Mouse (Mus musculus) heart, adult 2 months (tissue): Measurements from ENCODE around the gene Rpl23.

ENCODE experiments used
- CTCF ChIP-seq: fragments of 200-600 bp; IDR thresholded peaks from 2 replicates; pipeline ENCODE4 v1.8.1; 2022; ENCODE audit warnings: antibody characterized with exemption, mild to moderate bottlenecking, moderate library complexity
- EP300 ChIP-seq: fragments of 200-500 bp; IDR thresholded peaks from 2 replicates; pipeline ENCODE4 v1.6.1; 2011; ENCODE audit warnings: low read depth, low read length, control low read depth; ENCODE audit not compliant: insufficient read depth
- POLR2A ChIP-seq: fragments of 200-500 bp; IDR thresholded peaks from 2 replicates; pipeline ENCODE4 v1.6.1; 2011; ENCODE audit warnings: mild to moderate bottlenecking, low read depth, low read length, control low read depth; ENCODE audit not compliant: insufficient read depth

DNA sequence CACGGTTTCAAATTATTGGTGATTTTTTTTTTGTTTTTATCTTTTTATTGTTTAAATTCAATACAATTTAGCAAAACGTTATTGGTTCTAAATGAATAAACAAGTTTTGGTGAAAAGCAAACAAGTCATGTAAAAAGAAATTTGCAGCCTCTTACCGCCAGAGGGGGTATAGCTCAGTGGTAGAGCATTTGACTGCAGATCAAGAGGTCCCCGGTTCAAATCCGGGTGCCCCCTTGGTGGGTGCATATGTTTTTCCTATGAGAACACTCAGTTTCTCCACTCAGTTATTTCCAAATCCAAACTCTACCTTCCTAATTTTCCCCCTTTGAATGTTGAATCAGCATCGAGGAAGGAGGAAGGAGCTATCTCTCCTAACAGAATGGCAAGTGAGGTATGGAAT lies 14.7 kb upstream of the Rpl23 start:
- no peak for TF ChIP-seq POLR2A
- TF ChIP-seq CTCF = peak; percentile 69
- TF ChIP-seq EP300 = no peak
